In the genomic region with DNA sequence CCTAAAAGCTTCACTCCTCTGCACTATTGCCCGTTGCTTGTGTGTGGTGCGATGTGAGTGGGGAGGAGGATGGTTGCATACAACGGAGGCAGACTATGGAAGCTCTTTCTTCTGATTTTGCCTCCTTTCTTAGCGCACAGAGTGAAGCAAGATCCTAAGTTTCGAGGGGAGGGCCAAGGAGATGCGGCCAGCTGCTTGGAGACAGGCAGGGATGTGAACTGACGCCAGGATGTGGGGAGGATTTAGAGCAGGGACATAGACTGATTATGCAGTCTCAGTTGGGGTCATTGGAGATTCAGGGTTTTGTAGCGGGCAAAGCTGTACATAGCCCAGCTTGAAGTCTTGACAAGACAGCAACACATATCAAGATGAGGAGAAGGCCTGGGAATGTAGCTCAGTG, we compare ENCODE assay signal across 13 mouse cellular contexts.
"Had no signal": no experiment of that assay in that cellular context is flagged by ENCODE, and none has a peak within 500 bp of the region (broad histone marks: within the 10 kb centered on the region; RNA-seq: fewer than 3 reads in every experiment).

No protein-coding gene starts in this region.

- DNase-seq: kidney, adult 8-10 months; lung, adult 2 months; right cerebral cortex, postnatal 14 days; thymus, postnatal 4 days had no signal

- H3K27me3 ChIP-seq: stomach, embryonic 15.5 days had no signal

- H3K4me3 ChIP-seq: left cerebral cortex, adult 2 months; limb, embryonic 10.5 days; midbrain, embryonic 13.5 days; stomach, embryonic 15.5 days had no signal

- H3K36me3 ChIP-seq: limb, embryonic 10.5 days; midbrain, embryonic 13.5 days; stomach, embryonic 15.5 days had no signal

- H3K27ac ChIP-seq: kidney, postnatal 0 days; left cerebral cortex, adult 2 months; limb, embryonic 10.5 days; liver, embryonic 14.5 days; macrophage; midbrain, embryonic 13.5 days; stomach, embryonic 15.5 days had no signal

- H3K4me2 ChIP-seq: midbrain, embryonic 13.5 days; stomach, embryonic 15.5 days had no signal

- H3K9ac ChIP-seq: liver, embryonic 14.5 days; midbrain, embryonic 13.5 days; stomach, embryonic 15.5 days had no signal

- H3K9me3 ChIP-seq: limb, embryonic 10.5 days; midbrain, embryonic 13.5 days; stomach, embryonic 15.5 days had no signal

- ATAC-seq: inflammation-experienced regulatory T-cells, adult 6 months; intestine, postnatal 0 days; midbrain, embryonic 13.5 days had no signal
